Mouse (Mus musculus) midbrain, embryonic 11.5 days (tissue): ENCODE measurements around the gene Pla2g6. TPM values are rescaled to one million over a fixed set of nuclear protein-coding genes. Genes with fewer than 3 reads are reported as not detected.

ENCODE experiments used
- ATAC-seq: fragments of 200-750 bp; cut with Nextera tagmentation; 2 replicates; pipeline ENCODE4 v1.8.0; 2017; ENCODE audit warnings: moderate TSS enrichment, moderate library complexity; ENCODE audit not compliant: low FRiP score
- DNase-seq: peaks from one replicate; pipeline ENCODE4 v3.0.0; 2015; ENCODE audit warnings: low spot score; ENCODE audit errors: missing footprints
- H3K27ac ChIP-seq: fragments of 300-500 bp; sonication (generic); 2 replicates; pipeline ENCODE4 v1.5.1; 2014; ENCODE audit warnings: low read depth, low read length
- H3K27me3 ChIP-seq: fragments of 300-500 bp; sonication (generic); 2 replicates; pipeline ENCODE4 v1.6.1; 2014; ENCODE audit warnings: mild to moderate bottlenecking, low read length, moderate library complexity, mixed read lengths; ENCODE audit not compliant: control insufficient read depth, insufficient read depth
- H3K36me3 ChIP-seq: fragments of 300-500 bp; sonication (generic); 2 replicates; pipeline ENCODE4 v1.6.1; 2014; ENCODE audit warnings: mild to moderate bottlenecking, low read length, moderate library complexity, mixed read lengths; ENCODE audit not compliant: control insufficient read depth, insufficient read depth
- H3K4me1 ChIP-seq: fragments of 300-500 bp; sonication (generic); 2 replicates; pipeline ENCODE4 v1.6.1; 2014; ENCODE audit warnings: low read length; ENCODE audit not compliant: control insufficient read depth, insufficient read depth
- H3K4me2 ChIP-seq: fragments of 300-500 bp; sonication (generic); 2 replicates; pipeline ENCODE4 v1.6.1; 2014; ENCODE audit warnings: mild to moderate bottlenecking, moderate library complexity
- H3K4me3 ChIP-seq: fragments of 300-500 bp; sonication (generic); 2 replicates; pipeline ENCODE4 v1.5.1; 2014; ENCODE audit warnings: low read depth, low read length
- H3K9ac ChIP-seq: fragments of 300-500 bp; sonication (generic); 2 replicates; pipeline ENCODE4 v1.6.1; 2014; ENCODE audit warnings: low read length
- H3K9me3 ChIP-seq: fragments of 300-500 bp; sonication (generic); 2 replicates; pipeline ENCODE4 v1.6.1; 2016; ENCODE audit warnings: low read length; ENCODE audit not compliant: control insufficient read depth
- WGBS: fragments of 180-500 bp; shearing (Covaris S2); extraction: QIAGEN DNeasy Blood & Tissue Kit; methylation state at CpG from one replicate; pipeline ENCODE4 v1.1.7; 2014; 5-methylcytosine and 5-hydroxymethylcytosine counted together
- polyA plus RNA-seq: library from polyadenylated mRNA; unstranded; fragments of >200 nt; fragmentation: Nextera tagmentation; extraction: Ambion mirVana; gene quantifications from 2 replicates; pipeline ENCODE4 v1.2.1, GENCODE M21; 2014

The Pla2g6 gene
- polyA plus RNA-seq, 1 experiment from 2014 or later: 18.4 TPM

DNA sequence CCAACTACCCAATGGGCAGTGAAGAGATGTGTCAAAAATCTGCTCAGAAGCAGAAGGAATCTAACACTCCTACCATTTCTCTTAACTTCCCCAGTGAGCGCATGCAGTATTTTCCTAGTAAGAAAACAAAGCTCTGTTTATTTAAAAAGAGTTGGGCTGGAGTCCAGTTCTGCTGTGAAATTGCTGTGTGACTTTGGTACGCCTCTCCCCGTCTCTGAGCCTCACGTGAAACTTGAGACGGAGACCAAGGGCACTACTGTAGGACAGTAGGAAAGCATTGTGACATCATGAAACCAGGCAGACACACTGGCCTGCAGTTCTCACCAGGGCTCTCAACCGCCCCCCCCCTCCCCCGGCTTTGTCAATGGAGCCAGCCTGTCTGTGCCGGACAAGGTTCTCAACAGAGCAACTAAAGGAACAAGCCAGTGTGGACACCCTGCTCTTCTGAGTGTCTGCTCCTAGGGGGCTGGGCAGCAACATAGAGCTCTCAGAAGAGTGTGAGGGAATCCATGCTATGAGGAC is 14.3 kb downstream of the Pla2g6 start:
- Histone ChIP-seq H3K4me2 (no peak overlapping the region), H3K9ac (no peak overlapping the region), H3K27ac (no peak overlapping the region), H3K9me3 (no peaks in the 10 kb centered on the region), H3K36me3 (no peaks in the 10 kb centered on the region), H3K4me1 (no peaks in the 10 kb centered on the region), H3K27me3 (no peaks in the 10 kb centered on the region), H3K4me3 (no peak overlapping the region)
- peak; percentile 81 for DNase-seq
- no peak for ATAC-seq
- WGBS: 82% methylated on average over 8 of the region's 8 CpGs

DNA sequence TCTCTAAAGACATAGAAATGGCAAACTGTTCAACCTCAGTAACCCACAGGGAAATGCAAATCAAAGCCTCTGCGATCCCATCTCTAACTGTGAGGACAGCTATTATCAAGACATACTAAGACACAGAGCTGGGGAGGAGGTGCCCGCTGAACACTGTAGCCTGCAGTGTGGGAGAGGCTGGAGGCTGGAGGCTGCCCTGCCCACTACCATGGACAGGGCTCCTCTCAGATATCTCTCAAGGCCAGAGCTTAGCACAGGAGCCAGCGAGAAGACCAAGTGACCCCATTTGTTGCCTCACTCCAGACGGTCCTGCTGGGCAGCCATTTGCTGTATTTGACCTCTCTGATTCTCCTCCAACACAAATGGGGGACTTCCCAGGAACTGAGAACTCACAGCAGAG is 20.3 kb downstream of the Pla2g6 start:
- no peak overlapping the region for H3K27ac ChIP-seq
- no peaks in the 10 kb centered on the region for H3K9me3 ChIP-seq
- DNase-seq: peak; percentile 53
- H3K36me3 ChIP-seq: no peaks in the 10 kb centered on the region
- H3K27me3 ChIP-seq: no peaks in the 10 kb centered on the region
- H3K4me2 ChIP-seq: no peak overlapping the region
- H3K4me3 ChIP-seq: no peak overlapping the region
- ATAC-seq: no peak
- 73% methylated on average over 4 of the region's 4 CpGs for WGBS
- H3K4me1 ChIP-seq: no peaks in the 10 kb centered on the region
- H3K9ac ChIP-seq: no peak overlapping the region

DNA sequence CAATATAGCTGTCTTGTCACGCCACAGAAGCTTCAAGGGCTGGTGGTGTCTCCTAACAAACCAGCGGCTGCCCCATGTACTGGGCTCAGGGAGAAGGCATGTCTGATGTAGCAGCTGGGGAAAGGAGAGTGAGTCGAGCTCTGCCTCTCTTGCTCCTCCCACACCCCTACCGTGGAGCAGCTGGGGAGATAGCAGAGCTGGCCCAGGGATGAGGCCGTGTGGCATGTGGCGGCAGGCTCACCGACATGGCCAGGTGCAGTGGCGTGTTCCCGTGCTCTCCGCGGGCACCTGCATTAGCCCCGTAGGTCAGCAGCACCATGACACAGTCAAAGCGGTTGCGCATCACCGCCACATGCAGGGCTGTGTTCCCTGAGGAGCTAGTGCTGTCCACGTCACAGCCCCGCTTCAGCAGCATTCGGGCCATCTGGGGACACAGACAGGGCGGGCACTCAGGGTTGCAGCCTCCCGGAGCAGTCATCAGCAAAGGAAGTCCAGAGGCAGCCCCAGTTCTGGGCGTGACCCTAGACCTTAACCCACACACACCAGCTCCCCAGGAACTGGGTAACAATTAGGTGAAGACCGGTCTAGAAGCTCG is 22.1 kb downstream of the Pla2g6 start:
- ATAC-seq (no peak), DNase-seq (no peak)
- H3K9me3 ChIP-seq: no peaks in the 10 kb centered on the region
- no peaks in the 10 kb centered on the region for H3K27me3 ChIP-seq
- no peak overlapping the region for H3K27ac ChIP-seq
- WGBS: 78% methylated on average over 23 of the region's 23 CpGs
- no peaks in the 10 kb centered on the region for H3K36me3 ChIP-seq
- no peak overlapping the region for H3K4me2 ChIP-seq
- no peaks in the 10 kb centered on the region for H3K4me1 ChIP-seq
- H3K4me3 ChIP-seq: no peak overlapping the region
- no peak overlapping the region for H3K9ac ChIP-seq

- no peaks in the 10 kb centered on the region for H3K4me1 ChIP-seq
- H3K27me3 ChIP-seq: no peaks in the 10 kb centered on the region
- H3K9ac ChIP-seq: no peak overlapping the region
- H3K4me2 ChIP-seq: no peak overlapping the region
- DNase-seq: no peak
- ATAC-seq: no peak
- H3K27ac ChIP-seq: no peak overlapping the region
- no peak overlapping the region for H3K4me3 ChIP-seq
- WGBS: 67% methylated on average over 4 of the region's 5 CpGs
- H3K9me3 ChIP-seq: no peaks in the 10 kb centered on the region
- H3K36me3 ChIP-seq: no peaks in the 10 kb centered on the region
Measured at GRCm38 (mm10) chr15:79304832-79305231, 23.4 kb downstream of the Pla2g6 start.

GRCm38 (mm10) chr15:79303725-79304124 is 24.5 kb downstream of the Pla2g6 start:
- H3K9ac ChIP-seq: no peak overlapping the region

GRCm38 (mm10) chr15:79299563-79300155 is 28.5 kb downstream of the Pla2g6 start:
- ATAC-seq: no peak
- no peak overlapping the region for H3K4me2 ChIP-seq
- H3K27me3 ChIP-seq: no peaks in the 10 kb centered on the region
- H3K9me3 ChIP-seq: no peaks in the 10 kb centered on the region
- no peak overlapping the region for H3K4me3 ChIP-seq
- no peak overlapping the region for H3K27ac ChIP-seq
- WGBS: 85% methylated on average over 2 of the region's 2 CpGs
- no peak overlapping the region for H3K9ac ChIP-seq
- H3K36me3 ChIP-seq: no peaks in the 10 kb centered on the region
- no peaks in the 10 kb centered on the region for H3K4me1 ChIP-seq
- DNase-seq: no peak

More at GRCm38 (mm10) chr15:79303725-79304124, 24.5 kb downstream of the Pla2g6 start:
- H3K36me3 ChIP-seq: no peaks in the 10 kb centered on the region
- no peak for DNase-seq
- no peaks in the 10 kb centered on the region for H3K27me3 ChIP-seq
- H3K4me1 ChIP-seq: no peaks in the 10 kb centered on the region
- WGBS: 78% methylated on average over 8 of the region's 8 CpGs
- no peak overlapping the region for H3K27ac ChIP-seq
- no peak overlapping the region for H3K4me2 ChIP-seq
- H3K4me3 ChIP-seq: no peak overlapping the region
- ATAC-seq: no peak
- H3K9me3 ChIP-seq: no peaks in the 10 kb centered on the region

DNA sequence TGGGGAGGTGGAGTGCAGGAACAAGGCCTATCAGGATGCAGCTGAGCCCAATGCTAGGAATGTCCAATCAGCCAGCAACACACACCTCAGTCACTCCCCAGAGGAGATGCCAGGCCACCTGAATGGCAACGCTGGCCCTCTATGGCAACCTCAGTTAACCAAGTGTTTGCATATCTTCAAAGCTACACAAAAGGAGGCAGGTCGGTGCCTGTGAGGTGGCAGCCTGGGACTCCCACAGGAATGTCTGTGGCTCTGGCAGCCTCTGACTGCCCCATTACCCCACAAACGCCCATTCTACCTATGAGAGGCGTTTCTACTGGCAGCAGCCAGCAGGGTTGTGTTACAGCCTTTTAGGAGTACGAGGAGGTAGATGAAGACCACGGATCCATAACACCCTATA is 29.6 kb downstream of the Pla2g6 start:
- Histone ChIP-seq H3K36me3 (no peaks in the 10 kb centered on the region), H3K27me3 (no peaks in the 10 kb centered on the region), H3K9me3 (no peaks in the 10 kb centered on the region), H3K4me3 (no peak overlapping the region), H3K4me2 (no peak overlapping the region), H3K27ac (no peak overlapping the region), H3K9ac (no peak overlapping the region), H3K4me1 (no peaks in the 10 kb centered on the region)
- no peak for DNase-seq
- WGBS: 87% methylated on average over 6 of the region's 6 CpGs
- ATAC-seq: no peak

- H3K27me3 ChIP-seq: no peaks in the 10 kb centered on the region
- ATAC-seq: no peak
- WGBS: 91% methylated on average over 9 of the region's 9 CpGs
Measured at GRCm38 (mm10) chr15:79292779-79293178, 35.4 kb downstream of the Pla2g6 start.

DNA sequence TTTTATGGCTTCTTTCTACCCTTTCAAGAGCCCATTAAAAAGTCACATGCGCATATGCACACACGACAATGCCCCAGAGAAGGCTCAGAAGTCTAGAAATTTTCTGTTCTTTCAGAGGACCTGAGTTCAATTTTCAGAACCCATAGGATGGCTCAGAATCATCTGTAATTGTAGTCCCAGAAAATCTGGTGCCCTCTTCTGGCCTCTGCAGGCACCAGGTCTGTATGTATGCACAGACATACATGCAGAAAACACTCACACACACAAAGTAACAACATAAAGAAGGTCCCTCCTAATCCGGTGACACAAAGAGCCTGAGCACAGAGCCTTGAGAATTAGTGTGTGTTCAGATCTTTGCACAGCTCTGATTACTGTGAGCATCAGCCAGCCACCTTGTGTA is 37.9 kb downstream of the Pla2g6 start:
- 88% methylated on average over 3 of the region's 3 CpGs for WGBS

More at GRCm38 (mm10) chr15:79292779-79293178, 35.4 kb downstream of the Pla2g6 start:
- H3K4me1 ChIP-seq: no peaks in the 10 kb centered on the region
- no peak overlapping the region for H3K27ac ChIP-seq
- H3K9me3 ChIP-seq: no peaks in the 10 kb centered on the region
- H3K4me2 ChIP-seq: no peak overlapping the region
- no peak overlapping the region for H3K9ac ChIP-seq
- no peak for DNase-seq
- no peak overlapping the region for H3K4me3 ChIP-seq
- H3K36me3 ChIP-seq: no peaks in the 10 kb centered on the region

More for the DNA sequence above, 37.9 kb downstream of the Pla2g6 start:
- DNase-seq (no peak), ATAC-seq (no peak)
- Histone ChIP-seq H3K36me3 (no peaks in the 10 kb centered on the region; the same call in 1 of the 2 replicates), H3K27me3 (no peaks in the 10 kb centered on the region), H3K9me3 (no peaks in the 10 kb centered on the region), H3K4me2 (no peak overlapping the region), H3K4me3 (no peak overlapping the region), H3K4me1 (no peaks in the 10 kb centered on the region), H3K27ac (no peak overlapping the region), H3K9ac (no peak overlapping the region)
